Mouse (Mus musculus) layer of hippocampus, adult 2 months (tissue): ENCODE results near the gene Gm49383. TPM values are rescaled to one million over a fixed set of nuclear protein-coding genes. Genes with fewer than 3 reads are reported as not detected.

Experiments
- DNase-seq, 2 experiments: peaks; one replicate each; pipeline ENCODE4 v3.0.0; 2022; ENCODE audit warnings: low spot score in 2 of 2
- H3K27ac ChIP-seq: fragments of 200-600 bp; 2 replicates; pipeline ENCODE4 v1.8.1; 2022
- H3K4me3 ChIP-seq: fragments of 200-600 bp; 2 replicates; pipeline ENCODE4 v1.8.1; 2022; ENCODE audit warnings: mild to moderate bottlenecking
- CTCF ChIP-seq: fragments of 200-600 bp; conservative IDR thresholded peaks from 2 replicates; pipeline ENCODE4 v1.8.1; 2022; ENCODE audit warnings: antibody characterized with exemption, mild to moderate bottlenecking, moderate library complexity
- total RNA-seq, 2 experiments: library from RNA; stranded (reverse); gene quantifications; 2 replicates each; pipeline ENCODE4 v1.2.3; 2021

Gm49383 gene
- total RNA-seq, 2 experiments from 2014 or later = 3.8 to 4.1 TPM

GRCm38 (mm10) chr12:69213186-69213777 lies 16.4 kb upstream of the Gm49383 start:
- H3K4me3 ChIP-seq = no peak overlapping the region
- peak; percentile 47 for TF ChIP-seq CTCF
- no peak overlapping the region for H3K27ac ChIP-seq
- no peak for DNase-seq

GRCm38 (mm10) chr12:69211057-69211456 lies 14.2 kb upstream of the Gm49383 start:
- H3K27ac ChIP-seq = no peak overlapping the region
- TF ChIP-seq CTCF = peak; percentile 73
- DNase-seq = peak in 1 of 2 experiments; percentile 25
- no peak overlapping the region for H3K4me3 ChIP-seq

GRCm38 (mm10) chr12:69210056-69210979 lies 13.4 kb upstream of the Gm49383 start:
- TF ChIP-seq CTCF = no peak
- Histone ChIP-seq H3K27ac (no peak overlapping the region), H3K4me3 (no peak overlapping the region)
- DNase-seq = no peak

- peak; percentile 51 for TF ChIP-seq CTCF
- no peak for DNase-seq
- H3K4me3 ChIP-seq = no peak overlapping the region
- no peak overlapping the region for H3K27ac ChIP-seq
These were observed 11.6 kb upstream of the Gm49383 start for GRCm38 (mm10) chr12:69208520-69208919.

- TF ChIP-seq CTCF = no peak
- Histone ChIP-seq H3K4me3 (no peak overlapping the region), H3K27ac (no peak overlapping the region)
- DNase-seq = no peak
These were observed 11.0 kb upstream of the Gm49383 start for GRCm38 (mm10) chr12:69207926-69208325.

GRCm38 (mm10) chr12:69207396-69207795 lies 10.5 kb upstream of the Gm49383 start:
- no peak overlapping the region for H3K27ac ChIP-seq
- TF ChIP-seq CTCF = no peak
- no peak for DNase-seq

GRCm38 (mm10) chr12:69204052-69204833 lies 7.3 kb upstream of the Gm49383 start, which contains the start of gene Gm49384:
Gene Gm49384, minus strand, starts transcription at chr12:69204267.
- TF ChIP-seq CTCF = no peak
- Histone ChIP-seq H3K4me3 (no peak within 1 kb of the TSS), H3K27ac (no peak within 1 kb of the TSS)
- no peak for DNase-seq

More at GRCm38 (mm10) chr12:69207396-69207795, 10.5 kb upstream of the Gm49383 start:
- no peak overlapping the region for H3K4me3 ChIP-seq

GRCm38 (mm10) chr12:69198985-69199384 lies 2.1 kb upstream of the Gm49383 start:
- H3K4me3 ChIP-seq = no peak overlapping the region; the same call in 1 of the 2 replicates
- no peak for DNase-seq
- no peak overlapping the region for H3K27ac ChIP-seq
- no peak for TF ChIP-seq CTCF

GRCm38 (mm10) chr12:69198164-69198535 lies 1.2 kb upstream of the Gm49383 start, which contains the start of gene Dnaaf2:
Gene Dnaaf2, minus strand, starts transcription at chr12:69198429.
- DNase-seq = peak; percentile 63 to 65
- TF ChIP-seq CTCF = no peak

GRCm38 (mm10) chr12:69197378-69198163 lies 667 bp upstream of the Gm49383 start:
- TF ChIP-seq CTCF = no peak; the same call in 1 of the 2 replicates

More at GRCm38 (mm10) chr12:69198164-69198535, 1.2 kb upstream of the Gm49383 start, which contains the start of gene Dnaaf2:
- peak within 1 kb of the TSS; percentile 100 for H3K4me3 ChIP-seq
- H3K27ac ChIP-seq = peak within 1 kb of the TSS; percentile 95

GRCm38 (mm10) chr12:69192637-69193036 lies 4.3 kb downstream of the Gm49383 start:
- DNase-seq = no peak
- Histone ChIP-seq H3K4me3 (no peak overlapping the region), H3K27ac (no peak overlapping the region)
- no peak for TF ChIP-seq CTCF

More at GRCm38 (mm10) chr12:69197378-69198163, 667 bp upstream of the Gm49383 start:
- Histone ChIP-seq H3K4me3 (peak overlapping the region; percentile 100), H3K27ac (peak overlapping the region; percentile 95)
- DNase-seq = peak in 1 of 2 experiments; percentile 22

- no peak overlapping the region for H3K4me3 ChIP-seq
- DNase-seq = no peak
- TF ChIP-seq CTCF = no peak
- H3K27ac ChIP-seq = no peak overlapping the region
These were observed 5.5 kb downstream of the Gm49383 start for GRCm38 (mm10) chr12:69191396-69191795.
